ENCODE assay signal across 31 mouse cellular contexts in the genomic region with DNA sequence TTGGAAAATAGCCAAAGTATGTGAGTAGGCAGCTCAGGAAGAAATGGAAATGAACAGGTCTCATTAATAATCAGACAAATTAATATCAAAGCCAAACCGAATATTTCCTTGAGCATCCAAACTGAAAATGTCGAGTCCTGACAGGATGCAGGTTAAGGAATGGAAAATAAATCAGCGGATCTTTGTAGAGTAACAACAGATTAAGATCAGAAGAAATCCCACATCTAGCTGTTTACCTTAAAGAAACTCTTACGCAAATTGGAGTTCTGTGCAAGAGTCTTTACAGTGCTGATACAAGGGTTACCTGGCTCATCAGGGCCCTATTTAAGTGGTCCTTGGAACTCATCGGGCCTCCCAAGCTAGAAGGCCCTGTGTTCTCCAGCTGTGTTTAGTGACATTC.
"Had no signal": no experiment of that assay in that cellular context is flagged by ENCODE, and none has a peak within 500 bp of the region (broad histone marks: within the 10 kb centered on the region; RNA-seq: fewer than 3 reads in every experiment).

No protein-coding gene starts in this region.

- H3K9me3 ChIP-seq: limb, embryonic 10.5 days; limb, embryonic 12.5 days; limb, embryonic 13.5 days; limb, embryonic 15.5 days; liver, embryonic 13.5 days; liver, embryonic 15.5 days; lung, embryonic 15.5 days; midbrain, embryonic 10.5 days; midbrain, embryonic 12.5 days; midbrain, embryonic 13.5 days; midbrain, embryonic 15.5 days; neural tube, embryonic 12.5 days had no signal

- DNase-seq: left cerebral cortex, postnatal 4 days; liver; liver, embryonic 13.5 days; liver, postnatal 0 days; lung, adult 18-20 months; lung, adult 2 months; lung, embryonic 14.5 days; lung, postnatal 10 days; lung, postnatal 14 days; lung, postnatal 36 days; lung, postnatal 4 days; midbrain, embryonic 14.5 days had no signal

- H3K9ac ChIP-seq: limb, embryonic 12.5 days; limb, embryonic 13.5 days; limb, embryonic 15.5 days; liver, embryonic 13.5 days; liver, embryonic 14.5 days; liver, embryonic 15.5 days; liver, postnatal 0 days; lung, embryonic 14.5 days; lung, embryonic 15.5 days; midbrain, embryonic 12.5 days; midbrain, embryonic 13.5 days; midbrain, embryonic 15.5 days; neural tube, embryonic 12.5 days had no signal

- ATAC-seq: liver, postnatal 0 days; lung, postnatal 0 days; midbrain, embryonic 13.5 days; midbrain, embryonic 15.5 days; midbrain, embryonic 16.5 days had no signal

- H3K4me3 ChIP-seq: limb, embryonic 10.5 days; limb, embryonic 12.5 days; limb, embryonic 13.5 days; limb, embryonic 15.5 days; liver, embryonic 13.5 days; liver, embryonic 15.5 days; lung, embryonic 15.5 days; megakaryocyte, embryonic 14.5 days; midbrain, embryonic 10.5 days; midbrain, embryonic 12.5 days; midbrain, embryonic 13.5 days; midbrain, embryonic 15.5 days; myocyte; neural tube, embryonic 12.5 days had no signal

- H3K4me1 ChIP-seq: limb, embryonic 10.5 days; limb, embryonic 12.5 days; limb, embryonic 13.5 days; limb, embryonic 15.5 days; liver, embryonic 13.5 days; liver, embryonic 15.5 days; lung, embryonic 15.5 days; megakaryocyte, embryonic 14.5 days; midbrain, embryonic 12.5 days; midbrain, embryonic 13.5 days; midbrain, embryonic 15.5 days; neural tube, embryonic 12.5 days had no signal

- H3K36me3 ChIP-seq: limb, embryonic 10.5 days; limb, embryonic 12.5 days; limb, embryonic 13.5 days; limb, embryonic 15.5 days; liver, embryonic 13.5 days; liver, embryonic 15.5 days; lung, embryonic 15.5 days; midbrain, embryonic 10.5 days; midbrain, embryonic 12.5 days; midbrain, embryonic 13.5 days; midbrain, embryonic 15.5 days; neural tube, embryonic 12.5 days had no signal

- H3K27me3 ChIP-seq: limb, embryonic 12.5 days; limb, embryonic 13.5 days; limb, embryonic 15.5 days; liver, embryonic 13.5 days; liver, embryonic 15.5 days; lung, embryonic 15.5 days; megakaryocyte, embryonic 14.5 days; midbrain, embryonic 12.5 days; midbrain, embryonic 13.5 days; midbrain, embryonic 15.5 days; neural tube, embryonic 12.5 days had no signal

- H3K27ac ChIP-seq: limb, embryonic 10.5 days; limb, embryonic 12.5 days; limb, embryonic 13.5 days; limb, embryonic 15.5 days; liver, embryonic 13.5 days; liver, embryonic 14.5 days; liver, embryonic 15.5 days; lung, embryonic 15.5 days; macrophage; midbrain, embryonic 10.5 days; midbrain, embryonic 12.5 days; midbrain, embryonic 13.5 days; midbrain, embryonic 15.5 days; neural tube, embryonic 12.5 days had no signal

- H3K4me2 ChIP-seq: limb, embryonic 12.5 days; limb, embryonic 13.5 days; limb, embryonic 15.5 days; liver, embryonic 11.5 days; liver, embryonic 13.5 days; liver, embryonic 15.5 days; lung, embryonic 14.5 days; lung, embryonic 15.5 days; midbrain, embryonic 11.5 days; midbrain, embryonic 12.5 days; midbrain, embryonic 13.5 days; midbrain, embryonic 15.5 days; neural tube, embryonic 12.5 days had no signal
